Mouse (Mus musculus) CH12F3 (cell line): Measurements from ENCODE around the gene 1110002E22Rik.

Experiments used
- in situ Hi-C: fragments of 300-500 bp; cut with MboI; formaldehyde crosslinking; loops from 2 replicates; pipeline ENCODE4 v1.14.3; 2020; ENCODE audit warnings: low sequenced_read_pairs

The 1110002E22Rik gene

DNA sequence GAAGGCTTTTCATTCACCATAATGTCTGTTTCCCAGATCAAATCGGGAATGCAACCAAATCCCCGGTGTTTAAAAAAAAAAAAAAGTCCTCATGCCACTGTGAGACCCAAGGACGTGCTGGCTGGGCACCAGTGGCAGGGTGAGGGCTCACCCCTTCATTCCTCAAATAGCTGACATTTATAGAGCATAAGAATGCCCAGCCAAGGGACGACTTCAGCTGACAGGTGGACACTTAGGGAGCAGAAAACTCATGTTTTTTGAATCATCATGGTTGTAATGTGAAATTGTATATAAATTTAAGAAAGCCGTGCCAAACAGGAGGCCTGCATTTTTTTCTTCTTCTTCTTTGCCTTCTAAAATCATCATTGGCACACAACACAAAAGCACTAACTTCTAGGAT is 40.2 kb downstream of the 1110002E22Rik start:
- in situ Hi-C loops = no loop called here

DNA sequence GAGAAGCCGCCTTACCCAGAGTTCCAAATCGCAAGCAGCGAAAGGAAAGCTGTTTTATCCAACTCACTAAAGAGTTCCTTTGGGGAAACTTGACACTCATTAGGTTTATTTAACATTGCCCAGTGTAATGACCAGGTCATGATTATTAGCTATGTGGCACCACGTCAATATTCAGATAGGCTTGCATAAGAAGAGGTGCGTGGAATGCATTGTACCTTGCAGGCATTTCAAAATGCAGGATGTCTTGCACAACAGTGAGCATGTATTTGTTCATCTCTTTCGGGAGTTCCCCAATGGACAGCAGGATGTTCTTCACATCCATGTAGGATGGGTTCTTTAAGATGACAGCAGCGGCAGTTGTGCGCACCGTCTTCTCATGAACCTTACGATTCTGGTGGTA is 42.0 kb downstream of the 1110002E22Rik start:
- in situ Hi-C loops = no loop called here

DNA sequence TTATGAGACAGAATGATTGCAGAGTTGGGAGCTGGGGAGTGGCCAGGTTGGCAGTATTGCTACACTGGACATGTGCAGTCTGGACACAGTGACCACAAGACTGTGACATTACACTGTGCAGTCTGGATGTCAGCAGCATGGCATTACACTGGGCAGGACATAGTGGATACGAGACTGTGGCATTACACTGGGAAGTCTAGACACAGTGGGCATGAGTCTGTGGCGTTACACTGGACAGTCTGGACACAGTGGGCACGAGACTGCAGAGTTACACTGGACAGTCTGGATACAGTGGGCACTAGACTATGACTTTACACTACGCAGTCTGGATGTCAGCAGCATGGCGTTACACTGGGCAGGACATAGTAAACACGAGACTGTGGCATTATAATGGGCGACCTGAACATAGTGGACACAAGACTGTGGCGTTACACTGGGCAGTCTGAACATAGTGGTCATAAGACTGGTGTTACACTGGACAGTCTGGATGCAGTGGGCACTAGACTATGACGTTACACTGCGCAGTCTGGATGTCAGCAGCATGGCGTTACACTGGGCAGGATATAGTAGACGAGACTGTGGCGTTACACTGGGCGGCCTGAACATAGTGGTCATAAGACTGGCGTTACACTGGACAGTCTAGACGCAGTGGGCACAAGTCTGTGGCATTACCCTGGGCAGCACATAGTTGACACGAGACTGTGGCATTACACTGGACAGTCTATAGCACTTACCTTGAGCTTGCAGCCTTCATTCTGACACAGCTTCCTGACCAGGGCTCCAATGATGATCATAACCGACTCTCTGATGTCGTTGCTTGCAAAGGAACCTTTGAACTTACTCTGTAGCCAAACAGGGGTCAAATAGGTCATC is 46.3 kb downstream of the 1110002E22Rik start:
- in situ Hi-C loops = no loop called here

DNA sequence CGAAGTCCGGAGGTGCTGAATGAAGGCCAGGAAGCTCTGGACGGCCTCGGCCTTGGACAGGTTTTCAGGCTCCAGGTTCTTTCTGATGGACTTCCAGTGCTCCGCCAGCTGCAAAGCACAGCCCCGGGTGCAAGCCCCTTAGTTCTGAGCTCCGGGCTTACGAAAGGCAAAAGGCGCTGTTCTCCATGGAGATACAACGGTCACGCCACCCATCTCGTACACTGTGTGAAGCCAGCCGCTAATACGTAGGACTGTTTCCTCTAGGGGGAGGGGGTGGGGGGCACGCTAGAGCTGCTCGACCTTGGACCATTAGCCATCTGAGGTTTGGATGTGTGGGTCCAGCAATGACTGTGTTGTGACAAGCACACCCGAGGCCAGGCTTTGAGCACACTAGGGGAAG is 49.3 kb downstream of the 1110002E22Rik start:
- in situ Hi-C loops = no loop called here

DNA sequence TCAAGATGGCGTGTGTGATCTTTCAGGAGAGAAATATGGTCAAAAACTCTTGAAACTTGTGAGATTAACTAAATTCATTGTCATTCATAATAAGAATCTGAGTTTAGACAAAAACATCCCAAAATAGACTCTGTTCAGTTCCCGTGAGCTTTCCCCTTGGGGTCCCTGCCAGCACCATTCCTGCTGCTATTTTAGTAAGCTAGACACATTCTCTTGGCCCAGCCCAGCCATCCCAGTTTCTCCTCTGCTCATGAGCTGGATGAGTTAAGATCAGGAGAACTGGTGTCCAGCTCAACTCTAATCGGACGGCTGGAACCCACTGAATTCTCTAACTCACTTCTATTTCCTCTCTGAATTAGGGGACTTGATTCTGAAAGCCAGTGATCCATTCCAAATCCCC is 52.0 kb downstream of the 1110002E22Rik start:
- in situ Hi-C loops = no loop called here

DNA sequence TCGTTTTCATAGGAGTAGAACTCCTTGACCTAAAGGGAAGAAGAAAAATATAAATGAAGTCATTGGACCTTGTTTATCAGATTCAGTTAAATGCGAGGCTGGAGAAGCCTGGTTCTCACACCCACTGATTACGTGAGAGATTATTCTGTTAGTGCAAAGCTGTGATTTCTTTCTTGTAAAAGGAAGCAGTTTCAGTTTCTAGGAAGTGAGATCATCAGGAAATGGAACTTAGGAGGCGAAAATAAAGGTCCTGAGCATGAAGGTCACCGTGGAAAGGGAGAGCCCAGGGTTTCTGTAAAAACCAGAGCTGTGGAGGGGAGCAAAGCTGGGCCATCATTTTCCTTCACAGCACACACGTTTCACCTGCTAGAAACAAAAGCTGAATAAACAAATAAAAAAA is 53.5 kb downstream of the 1110002E22Rik start:
- in situ Hi-C loops = no loop called here

DNA sequence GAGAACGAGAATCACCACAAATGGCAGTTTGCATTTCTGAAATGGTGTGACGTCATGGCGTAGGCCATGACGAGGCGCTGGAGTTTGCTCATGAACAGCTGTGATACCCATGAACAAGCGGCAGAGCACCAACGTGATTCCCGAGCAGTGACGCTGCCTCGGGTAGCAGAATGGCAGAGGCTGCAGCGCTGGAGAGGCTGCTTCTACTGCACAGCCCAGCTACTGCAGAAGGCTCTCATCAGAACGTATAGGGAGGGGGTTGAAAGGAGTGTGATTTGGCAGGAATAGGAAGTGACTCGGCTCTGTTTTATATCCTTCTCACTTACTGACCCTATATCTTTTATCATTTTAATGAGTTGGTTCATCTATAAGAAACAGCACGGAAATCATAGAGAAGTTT is 54.0 kb downstream of the 1110002E22Rik start:
- in situ Hi-C loops = no loop called here

DNA sequence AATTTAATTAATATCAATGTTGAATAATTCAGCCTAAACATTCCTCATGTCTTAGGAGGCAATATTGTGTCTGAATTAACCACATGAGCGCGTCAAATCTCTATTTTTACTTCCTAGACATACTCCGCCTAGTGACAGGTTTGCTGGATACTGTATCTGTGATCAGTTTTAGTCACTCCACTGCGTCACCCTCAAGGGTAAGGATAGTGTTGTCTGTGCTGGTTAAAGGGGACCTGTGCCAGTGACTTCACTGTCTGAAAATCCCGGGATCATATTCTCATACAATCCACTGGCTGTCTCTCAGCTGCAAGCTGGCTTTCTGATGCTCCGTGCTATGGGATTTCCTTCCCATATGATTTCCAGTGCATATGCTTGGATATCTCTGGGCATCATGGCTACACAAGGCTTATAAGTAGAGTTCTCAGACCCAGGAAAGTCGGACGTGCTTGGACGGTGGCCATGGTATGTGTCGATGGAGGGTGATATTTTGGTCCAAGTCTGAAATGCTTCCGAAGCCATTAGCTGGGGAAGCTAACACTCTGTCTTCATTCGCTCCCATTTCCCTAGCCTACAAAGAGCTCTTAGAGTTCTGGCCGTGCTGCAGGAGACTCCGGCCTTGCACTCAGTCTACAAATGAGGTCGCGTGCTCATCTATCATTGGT is 54.7 kb downstream of the 1110002E22Rik start:
- in situ Hi-C loops = no loop called here

DNA sequence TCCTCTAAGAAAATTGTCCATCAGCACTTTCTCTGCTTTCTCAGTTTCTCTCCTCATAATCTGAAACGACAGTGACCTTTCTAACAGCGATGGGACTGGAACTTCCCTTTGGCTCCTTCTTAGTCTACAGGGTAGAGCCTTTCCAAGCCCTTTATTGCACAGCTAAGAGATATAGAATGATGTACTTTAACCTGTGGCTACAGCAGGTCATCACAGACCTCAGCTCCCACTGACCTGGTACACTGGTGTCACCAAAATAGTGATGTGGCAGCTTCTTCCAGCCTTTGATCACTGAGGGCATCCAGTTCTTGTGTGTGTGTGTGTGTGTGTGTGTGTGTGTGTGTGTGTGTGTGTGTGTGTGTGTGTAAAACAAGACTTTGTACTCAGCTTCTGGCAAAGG is 56.6 kb downstream of the 1110002E22Rik start:
- in situ Hi-C loops = no loop called here

DNA sequence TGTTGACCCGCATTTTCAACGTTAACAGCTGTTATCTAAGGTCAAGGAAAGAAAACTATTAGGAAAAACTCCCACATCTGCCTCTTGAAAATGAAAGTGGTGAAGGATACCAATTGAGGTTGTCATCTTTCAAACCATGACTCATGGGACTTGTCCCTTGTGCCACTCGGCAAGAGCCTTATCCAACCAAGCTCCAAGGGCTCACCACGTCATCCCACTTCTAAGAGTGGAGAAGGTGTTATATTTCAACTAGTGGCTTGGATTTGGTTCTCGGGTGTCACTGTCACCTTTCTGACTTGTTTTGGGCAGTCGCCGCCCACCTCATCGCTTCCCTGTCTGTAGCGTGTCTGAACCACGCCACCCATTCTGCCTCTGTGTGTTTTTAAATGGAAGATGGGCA is 59.0 kb downstream of the 1110002E22Rik start:
- in situ Hi-C loops = no loop called here

DNA sequence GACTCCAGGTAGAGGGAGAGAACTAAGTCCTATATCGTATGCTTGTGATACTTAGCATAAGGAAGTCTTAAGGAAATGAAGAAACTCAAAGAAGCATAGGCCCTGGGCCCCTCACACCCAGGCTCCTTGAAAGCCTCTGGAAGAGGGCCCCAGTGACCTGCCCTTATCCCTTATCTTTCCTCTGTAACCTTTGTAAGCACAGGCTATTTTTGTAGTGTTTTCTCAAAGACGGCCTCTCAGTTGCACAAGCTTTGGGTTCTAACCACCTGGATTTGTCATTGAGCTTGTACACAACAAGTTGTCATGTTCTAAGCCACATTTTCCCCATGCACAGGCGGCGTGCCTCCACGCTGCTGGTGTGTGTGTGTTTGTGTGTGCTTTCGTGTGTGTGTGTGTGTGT is 64.3 kb downstream of the 1110002E22Rik start:
- in situ Hi-C loops = no loop called here

DNA sequence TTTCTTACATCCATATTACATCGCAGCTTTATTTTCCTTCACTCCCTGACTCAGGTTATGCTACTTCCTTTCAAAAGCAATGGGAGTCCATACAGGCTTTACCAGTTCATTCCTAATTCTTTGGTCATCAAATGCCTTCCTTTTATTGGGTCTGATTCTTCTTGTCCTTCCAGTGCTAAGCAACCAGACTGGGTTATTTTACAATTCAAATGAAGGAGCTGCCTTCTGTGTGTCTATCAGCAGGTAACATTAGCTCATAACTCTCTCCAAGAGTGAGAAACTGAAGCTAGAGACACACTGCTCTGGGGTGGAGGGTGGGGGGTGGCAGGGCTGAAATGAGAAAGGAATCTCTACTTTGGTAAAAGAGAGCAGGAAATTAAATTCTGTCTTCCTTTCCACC is 65.8 kb downstream of the 1110002E22Rik start:
- in situ Hi-C loops = no loop called here
